Mouse (Mus musculus) stomach, embryonic 15.5 days (tissue): ENCODE results near the gene Clip2. TPM values are rescaled to one million over a fixed set of nuclear protein-coding genes. Genes with fewer than 3 reads are reported as not detected.

Source experiments
- ATAC-seq: fragments of 200-750 bp; cut with Nextera tagmentation; 2 replicates; pipeline ENCODE4 v1.8.0; 2017; ENCODE audit warnings: low read depth, moderate number of reproducible peaks, moderate TSS enrichment; ENCODE audit not compliant: insufficient read depth, low FRiP score
- H3K27ac ChIP-seq: fragments of 300-500 bp; sonication (generic); 2 replicates; pipeline ENCODE4 v1.5.1; 2015; ENCODE audit warnings: mild to moderate bottlenecking, inconsistent platforms
- H3K27me3 ChIP-seq: fragments of 300-500 bp; sonication (generic); replicated peaks from 2 replicates; pipeline ENCODE4 v1.6.1; 2015; ENCODE audit warnings: inconsistent platforms
- H3K36me3 ChIP-seq: fragments of 300-500 bp; sonication (generic); 2 replicates; pipeline ENCODE4 v1.6.1; 2015; ENCODE audit warnings: inconsistent platforms
- H3K4me1 ChIP-seq: fragments of 300-500 bp; sonication (generic); 2 replicates; pipeline ENCODE4 v1.6.1; 2015; ENCODE audit warnings: inconsistent platforms
- H3K4me2 ChIP-seq: fragments of 300-500 bp; sonication (generic); 2 replicates; pipeline ENCODE4 v1.6.1; 2015; ENCODE audit warnings: mild to moderate bottlenecking, inconsistent platforms
- H3K4me3 ChIP-seq: fragments of 300-500 bp; sonication (generic); replicated peaks from 2 replicates; pipeline ENCODE4 v1.5.1; 2015; ENCODE audit warnings: inconsistent platforms
- H3K9ac ChIP-seq: fragments of 300-500 bp; sonication (generic); 2 replicates; pipeline ENCODE4 v1.6.1; 2015; ENCODE audit warnings: inconsistent platforms
- H3K9me3 ChIP-seq: fragments of 300-500 bp; sonication (generic); 2 replicates; pipeline ENCODE4 v1.6.1; 2016; ENCODE audit warnings: inconsistent platforms
- WGBS: fragments of 180-500 bp; shearing (Covaris S2); methylation state at CpG from one replicate; pipeline ENCODE4 v1.1.7; 2015; 5-methylcytosine and 5-hydroxymethylcytosine counted together
- polyA plus RNA-seq: library from polyadenylated mRNA; unstranded; fragments of >200 nt; fragmentation: Nextera tagmentation; extraction: Ambion mirVana; gene quantifications from 2 replicates; pipeline ENCODE4 v1.2.1, GENCODE M21; 2015

The Clip2 gene
- polyA plus RNA-seq, 1 experiment from 2014 or later = 2.9 TPM

DNA sequence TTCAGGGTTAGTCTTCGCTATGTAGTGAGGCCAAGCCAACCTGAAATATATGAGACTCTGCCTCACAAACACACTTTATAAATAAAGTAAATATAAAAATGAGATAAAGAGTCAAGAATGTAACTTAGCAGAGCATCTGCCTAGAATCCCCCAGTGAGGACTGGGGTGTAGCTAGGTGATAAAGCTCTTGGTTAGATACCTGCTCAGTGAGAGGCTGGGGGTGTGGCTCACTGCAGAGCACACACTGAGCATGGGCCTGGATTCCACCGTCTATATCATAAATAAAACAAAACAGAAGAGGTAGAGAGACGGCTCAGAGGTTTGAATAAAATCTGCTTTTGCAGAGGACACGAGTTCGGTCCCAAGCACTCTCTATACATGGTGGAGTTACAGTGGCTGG, 88.0 kb downstream of the Clip2 start:
- H3K27me3 ChIP-seq = no peaks in the 10 kb centered on the region
- 69% methylated on average over 5 of the region's 5 CpGs for WGBS
- no peak overlapping the region for H3K27ac ChIP-seq
- H3K9ac ChIP-seq = no peak overlapping the region
- no peaks in the 10 kb centered on the region for H3K36me3 ChIP-seq
- peaks cover 15% of the 10 kb centered on the region for H3K4me1 ChIP-seq
- H3K4me3 ChIP-seq = no peak overlapping the region
- H3K4me2 ChIP-seq = no peak overlapping the region
- no peak for ATAC-seq
- no peaks in the 10 kb centered on the region for H3K9me3 ChIP-seq

DNA sequence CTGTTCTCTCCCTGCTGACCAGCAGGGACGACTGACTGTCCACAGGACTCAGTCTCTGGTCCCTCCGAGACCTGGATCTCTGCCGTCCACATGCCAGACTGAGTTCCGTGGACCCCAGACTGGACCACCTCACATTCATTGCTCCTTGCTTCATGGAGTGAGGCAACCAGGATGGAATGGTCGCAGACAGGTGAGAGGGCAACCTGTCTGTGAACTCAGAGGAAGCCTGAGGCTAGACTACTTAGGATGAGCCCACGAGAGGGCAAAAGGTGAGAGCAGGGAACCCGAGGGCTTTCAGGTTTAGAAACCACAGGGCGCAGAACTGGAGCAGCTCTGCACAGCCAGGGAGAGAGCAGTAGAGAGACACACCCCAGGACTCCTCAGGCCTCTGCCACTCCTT, 89.5 kb downstream of the Clip2 start:
- Histone ChIP-seq H3K4me1 (peaks cover 10% of the 10 kb centered on the region), H3K27me3 (no peaks in the 10 kb centered on the region), H3K4me2 (no peak overlapping the region), H3K9me3 (no peaks in the 10 kb centered on the region), H3K27ac (no peak overlapping the region), H3K4me3 (no peak overlapping the region), H3K9ac (no peak overlapping the region), H3K36me3 (no peaks in the 10 kb centered on the region)
- WGBS = 72% methylated on average over 8 of the region's 8 CpGs
- no peak for ATAC-seq

DNA sequence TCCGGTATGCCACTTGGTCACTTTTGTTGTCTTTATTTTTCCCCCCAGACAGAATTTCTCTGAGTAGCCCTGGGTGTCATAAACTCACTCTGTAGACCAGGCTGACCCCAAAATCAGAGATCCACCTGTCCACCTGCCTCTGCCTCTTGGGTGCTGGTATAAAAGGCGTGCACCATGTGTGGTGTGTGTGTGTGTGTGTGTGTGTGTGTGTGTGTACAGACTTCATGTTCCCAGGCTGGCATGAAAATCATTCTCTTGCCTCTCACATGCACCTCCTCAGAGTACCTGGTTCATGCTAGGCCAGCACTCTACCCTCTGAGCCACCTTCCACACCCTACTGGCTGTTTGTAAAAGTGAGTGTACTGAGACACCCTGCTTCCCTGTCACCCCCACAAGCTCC, 89.9 kb downstream of the Clip2 start:
- 84% methylated on average over 2 of the region's 2 CpGs for WGBS

DNA sequence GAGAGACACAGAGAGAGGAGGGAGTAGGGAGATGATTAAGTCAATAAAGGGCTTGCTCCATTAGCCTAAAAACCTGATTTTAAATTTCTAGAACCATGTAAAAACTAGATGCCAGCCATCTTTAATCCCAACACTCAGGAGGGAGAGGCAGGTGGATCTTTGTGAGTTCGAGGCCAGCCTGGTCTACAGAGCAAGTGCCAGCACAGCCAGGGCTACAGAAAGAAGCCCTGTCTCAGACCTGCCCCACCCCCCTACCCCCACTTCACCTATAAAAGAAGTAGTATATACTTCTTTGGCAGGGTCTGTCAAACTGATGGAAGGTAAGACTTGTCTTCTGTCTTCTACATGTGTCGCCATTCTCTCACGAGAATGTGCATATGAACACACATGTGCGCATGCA, 91.7 kb downstream of the Clip2 start:
- no peak for ATAC-seq
- no peaks in the 10 kb centered on the region for H3K4me1 ChIP-seq
- H3K9ac ChIP-seq = no peak overlapping the region
- no peak overlapping the region for H3K27ac ChIP-seq
- no peak overlapping the region for H3K4me2 ChIP-seq
- H3K36me3 ChIP-seq = no peaks in the 10 kb centered on the region
- H3K4me3 ChIP-seq = no peak overlapping the region
- 96% methylated on average over 4 of the region's 4 CpGs for WGBS
- no peaks in the 10 kb centered on the region for H3K9me3 ChIP-seq
- no peaks in the 10 kb centered on the region for H3K27me3 ChIP-seq

More for the DNA sequence above, 89.9 kb downstream of the Clip2 start:
- no peaks in the 10 kb centered on the region for H3K9me3 ChIP-seq
- H3K27ac ChIP-seq = no peak overlapping the region
- H3K4me1 ChIP-seq = peaks cover 10% of the 10 kb centered on the region
- H3K4me2 ChIP-seq = no peak overlapping the region
- H3K27me3 ChIP-seq = no peaks in the 10 kb centered on the region
- no peak overlapping the region for H3K4me3 ChIP-seq
- H3K9ac ChIP-seq = no peak overlapping the region
- no peak for ATAC-seq
- no peaks in the 10 kb centered on the region for H3K36me3 ChIP-seq

DNA sequence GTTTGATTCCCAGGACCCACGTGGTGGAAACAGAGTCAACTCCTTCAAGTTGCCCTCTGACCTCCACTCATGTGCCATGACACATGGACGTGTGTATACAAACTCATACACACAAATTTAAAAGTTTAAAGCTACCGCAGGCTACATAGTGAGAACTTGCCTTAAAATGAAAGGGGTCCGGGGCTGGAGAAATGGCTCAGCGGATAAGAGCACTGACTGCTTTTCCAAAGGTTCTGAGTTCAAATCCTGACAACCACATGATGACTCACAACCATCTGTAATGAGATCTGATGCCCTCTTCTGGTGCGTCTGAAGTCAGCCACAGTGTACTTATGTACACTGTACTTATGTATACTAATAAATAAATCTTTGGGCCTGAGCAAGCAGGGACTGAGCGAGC, 93.1 kb downstream of the Clip2 start:
- no peak for ATAC-seq
- Histone ChIP-seq H3K36me3 (no peaks in the 10 kb centered on the region), H3K9ac (no peak overlapping the region), H3K4me3 (no peak overlapping the region), H3K4me1 (peaks cover 12% of the 10 kb centered on the region), H3K9me3 (no peaks in the 10 kb centered on the region), H3K4me2 (no peak overlapping the region), H3K27ac (no peak overlapping the region), H3K27me3 (no peaks in the 10 kb centered on the region)
- WGBS = 85% methylated on average over 7 of the region's 7 CpGs

DNA sequence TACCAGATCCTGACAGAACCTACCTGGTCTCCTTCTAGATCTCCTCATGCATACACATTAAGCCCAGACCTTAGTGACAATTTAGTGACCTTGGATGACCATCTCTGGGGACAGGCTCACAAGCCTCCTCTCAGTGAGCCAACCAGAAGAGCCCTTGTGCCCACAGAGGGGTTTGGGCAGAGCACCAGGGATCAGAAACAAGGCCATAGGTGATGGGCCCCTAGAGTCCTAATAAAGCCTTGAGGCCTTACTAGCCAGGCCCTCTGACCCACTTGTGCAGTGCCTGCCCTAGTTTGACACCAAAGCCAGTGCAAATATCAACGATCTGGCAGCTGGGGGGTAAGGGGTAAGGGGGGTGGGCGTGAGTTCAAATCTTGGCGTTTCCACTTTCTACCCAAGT, 93.8 kb downstream of the Clip2 start:
- Histone ChIP-seq H3K36me3 (no peaks in the 10 kb centered on the region), H3K4me2 (no peak overlapping the region), H3K27ac (no peak overlapping the region), H3K9me3 (no peaks in the 10 kb centered on the region), H3K27me3 (no peaks in the 10 kb centered on the region), H3K9ac (no peak overlapping the region), H3K4me3 (no peak overlapping the region), H3K4me1 (peaks cover 17% of the 10 kb centered on the region)
- WGBS = 66% methylated on average over 3 of the region's 3 CpGs
- no peak for ATAC-seq

DNA sequence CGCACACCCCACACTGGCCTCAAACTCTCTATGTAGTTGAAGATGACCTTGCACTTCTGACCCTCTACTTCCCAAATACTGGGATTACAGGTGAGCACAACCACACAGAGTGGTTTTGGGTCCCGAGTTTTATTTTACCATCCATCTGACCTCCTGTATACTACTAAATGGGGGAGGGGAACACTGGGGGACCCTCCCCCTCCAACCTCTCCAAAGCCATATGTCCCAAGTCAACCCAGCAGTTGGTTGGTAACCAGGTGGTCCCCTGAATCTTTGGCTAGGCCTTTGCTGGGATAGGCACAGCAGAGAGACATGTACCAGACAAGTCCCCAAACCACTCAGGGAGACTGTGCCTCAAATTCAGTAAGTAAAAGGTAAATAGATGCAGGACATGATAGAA, 94.9 kb downstream of the Clip2 start:
- Histone ChIP-seq H3K27ac (no peak overlapping the region), H3K4me3 (no peak overlapping the region), H3K27me3 (no peaks in the 10 kb centered on the region), H3K36me3 (no peaks in the 10 kb centered on the region), H3K9me3 (no peaks in the 10 kb centered on the region), H3K9ac (no peak overlapping the region), H3K4me2 (no peak overlapping the region), H3K4me1 (peaks cover 17% of the 10 kb centered on the region)
- 84% methylated on average over 2 of the region's 2 CpGs for WGBS
- ATAC-seq = no peak

DNA sequence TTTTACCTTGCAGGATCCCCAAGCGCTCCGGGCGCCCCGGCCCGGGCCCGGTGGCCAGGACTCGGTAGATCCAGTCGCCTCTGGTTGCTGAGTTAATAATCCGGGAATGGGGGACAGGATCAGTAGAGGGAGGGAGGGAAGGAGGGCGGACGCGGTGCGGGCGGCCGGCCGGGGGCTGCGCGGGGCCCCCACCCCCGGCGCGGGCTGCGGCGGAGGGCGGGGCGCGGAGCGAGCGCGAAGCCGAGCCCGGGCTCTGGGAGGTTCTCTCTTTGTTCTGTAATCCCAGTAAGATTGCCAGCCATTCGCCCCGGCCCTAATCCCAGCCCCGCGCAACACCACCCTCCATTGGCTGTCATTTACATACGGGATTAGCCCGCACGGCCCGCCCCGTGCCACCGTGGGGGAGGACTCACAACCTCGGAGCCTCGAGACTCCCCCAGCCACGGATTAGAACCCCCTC, 95.7 kb downstream of the Clip2 start, which contains the start of gene Gtf2ird1:
Gene Gtf2ird1 (minus strand): TSS at position 214 of the 460 bp plus-strand sequence.
- Histone ChIP-seq H3K9ac (peak within 1 kb of the TSS; percentile 71), H3K27ac (peak within 1 kb of the TSS; percentile 87), H3K4me1 (peaks cover 17% of the 10 kb centered on the region), H3K4me2 (peak within 1 kb of the TSS; percentile 72), H3K36me3 (peaks cover 6% of the 10 kb centered on the region), H3K9me3 (no peaks in the 10 kb centered on the region), H3K27me3 (no peaks in the 10 kb centered on the region), H3K4me3 (peak within 1 kb of the TSS; percentile 74)
- peak; percentile 81 for ATAC-seq
- whole genome bisulfite sequencing = under 1% methylated on average over 44 of the region's 44 CpGs

DNA sequence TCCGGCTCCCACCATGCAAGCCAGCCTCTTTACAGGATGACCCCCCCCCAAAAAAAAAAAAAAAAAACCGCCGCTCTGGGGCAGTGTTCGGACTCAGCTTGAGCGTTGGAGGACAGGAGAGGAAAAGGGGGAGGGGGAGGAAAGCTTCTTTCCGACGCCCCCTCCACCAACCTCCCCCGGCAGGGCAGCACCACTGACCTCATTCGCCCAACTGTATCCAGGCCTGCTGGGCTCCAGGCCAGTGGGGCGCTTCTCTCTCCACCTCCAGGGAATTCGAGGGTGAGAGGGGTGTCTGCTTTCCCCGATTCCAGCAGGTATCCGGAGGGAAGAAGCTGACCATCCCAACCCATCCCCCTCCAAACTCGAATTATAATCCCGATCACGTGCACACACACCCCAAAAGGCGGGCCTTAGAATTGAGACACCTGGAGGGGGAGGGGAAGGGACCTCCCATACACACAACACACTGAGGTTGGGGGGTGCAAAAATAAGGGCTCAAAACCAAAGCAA, 96.3 kb downstream of the Clip2 start:
- Histone ChIP-seq H3K4me3 (peak overlapping the region; percentile 74), H3K9ac (peak overlapping the region; percentile 71), H3K36me3 (peaks cover 8% of the 10 kb centered on the region), H3K4me2 (peak overlapping the region; percentile 72), H3K27ac (peak overlapping the region; percentile 87), H3K27me3 (no peaks in the 10 kb centered on the region), H3K4me1 (peaks cover 17% of the 10 kb centered on the region), H3K9me3 (no peaks in the 10 kb centered on the region)
- peak; percentile 56; the same call in 1 of the 2 replicates for ATAC-seq
- WGBS = 0% methylated on average over 17 of the region's 17 CpGs

DNA sequence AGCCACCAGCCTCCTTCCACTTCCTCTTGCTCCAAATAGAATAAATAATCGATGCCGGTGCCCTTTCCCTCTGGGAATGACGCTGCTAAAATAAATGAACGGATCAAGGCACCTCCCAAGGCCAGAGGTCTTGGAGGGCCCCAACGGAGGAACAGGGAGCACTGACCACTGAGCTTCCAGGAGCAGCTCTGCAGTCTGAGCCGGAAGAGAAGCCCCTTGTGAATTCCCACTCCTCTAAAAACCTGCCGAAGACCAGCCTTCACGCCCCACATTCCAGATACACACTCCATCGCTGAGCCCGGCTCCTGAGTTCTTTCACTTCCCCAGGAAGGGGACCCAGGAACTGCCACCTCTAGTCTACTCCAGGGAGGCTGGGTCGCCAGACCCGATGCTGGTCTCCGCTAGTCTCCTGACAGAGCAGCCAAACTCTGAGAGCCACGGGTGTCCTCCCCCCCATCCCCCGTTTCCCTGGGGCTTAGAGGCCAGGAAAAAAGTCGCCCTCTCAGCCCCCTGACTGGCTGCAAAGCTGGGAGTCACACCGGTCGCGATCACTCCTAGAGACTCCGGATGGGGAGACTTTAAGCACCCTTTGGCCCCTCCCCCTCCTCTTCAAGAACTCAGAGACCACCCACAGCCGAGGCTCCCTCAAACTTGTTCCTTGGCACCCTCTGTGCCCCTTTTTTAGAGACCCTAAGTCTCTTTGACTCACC, 96.9 kb downstream of the Clip2 start:
- H3K4me1 ChIP-seq = peaks cover 17% of the 10 kb centered on the region
- peaks cover 8% of the 10 kb centered on the region for H3K36me3 ChIP-seq
- H3K9ac ChIP-seq = peak overlapping the region; percentile 71; the same call in 1 of the 2 replicates
- peak overlapping the region; percentile 72 for H3K4me2 ChIP-seq
- H3K27ac ChIP-seq = peak overlapping the region; percentile 87
- peak; percentile 33; the same call in 1 of the 2 replicates for ATAC-seq
- H3K27me3 ChIP-seq = no peaks in the 10 kb centered on the region
- H3K4me3 ChIP-seq = peak overlapping the region; percentile 74
- H3K9me3 ChIP-seq = no peaks in the 10 kb centered on the region
- 0% methylated on average over 21 of the region's 21 CpGs for WGBS

DNA sequence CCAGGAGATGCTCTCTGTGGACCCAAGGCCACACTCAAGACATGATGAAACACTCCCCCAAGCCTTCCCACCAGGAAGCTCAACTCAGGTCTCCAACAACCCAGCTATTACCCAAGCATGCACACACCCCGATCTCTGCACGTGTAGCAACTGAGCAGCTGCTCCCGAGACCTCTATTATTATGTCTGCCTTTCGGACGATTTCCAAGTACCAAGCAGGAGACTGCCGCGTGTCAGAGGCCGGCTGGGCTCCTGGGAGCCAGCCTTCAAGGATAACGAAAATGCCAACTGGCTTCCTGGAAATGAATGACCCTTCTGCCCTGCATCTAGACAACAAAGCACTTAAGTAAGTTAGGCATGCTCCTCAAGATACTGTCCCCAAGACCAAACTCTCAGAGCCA, 97.8 kb downstream of the Clip2 start:
- Histone ChIP-seq H3K4me2 (peak overlapping the region; percentile 72), H3K9me3 (no peaks in the 10 kb centered on the region), H3K27me3 (no peaks in the 10 kb centered on the region), H3K27ac (peak overlapping the region; percentile 87; the same call in 1 of the 2 replicates), H3K9ac (0 out of 2 replicates have a peak overlapping the region, but pooled peaks have one; percentile 71), H3K36me3 (peaks cover 8% of the 10 kb centered on the region), H3K4me3 (peak overlapping the region; percentile 74), H3K4me1 (peaks cover 17% of the 10 kb centered on the region)
- ATAC-seq = no peak
- WGBS = 23% methylated on average over 9 of the region's 9 CpGs

DNA sequence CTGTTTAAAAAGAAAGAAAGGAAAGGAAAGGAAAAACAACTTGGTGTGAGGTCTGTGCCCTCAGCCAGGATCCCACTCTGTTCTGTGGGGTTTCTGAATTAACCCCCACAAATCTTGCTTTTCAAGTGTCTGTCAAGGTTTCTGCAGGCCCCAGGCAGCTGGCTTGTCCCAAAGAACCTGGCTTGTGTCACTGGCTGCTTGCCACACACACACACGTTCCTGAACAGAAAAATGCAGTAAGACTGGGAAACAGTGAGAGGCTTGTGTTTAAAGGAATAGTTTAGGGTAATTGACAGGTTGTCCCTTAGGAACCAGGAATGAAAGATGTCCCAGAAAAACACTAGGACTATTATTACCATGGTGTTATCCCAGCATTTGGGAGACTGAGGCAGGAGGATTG, 98.7 kb downstream of the Clip2 start:
- Histone ChIP-seq H3K4me1 (peaks cover 17% of the 10 kb centered on the region), H3K36me3 (peaks cover 8% of the 10 kb centered on the region), H3K9me3 (no peaks in the 10 kb centered on the region), H3K4me2 (no peak overlapping the region), H3K27me3 (no peaks in the 10 kb centered on the region), H3K27ac (no peak overlapping the region; the same call in 1 of the 2 replicates), H3K4me3 (no peak overlapping the region), H3K9ac (no peak overlapping the region)
- 4% methylated on average over 1 of the region's 1 CpGs for WGBS
- no peak for ATAC-seq
